Mouse (Mus musculus) midbrain, embryonic 16.5 days (tissue): ENCODE data around the gene Otop2. TPM values are rescaled to one million over a fixed set of nuclear protein-coding genes. Genes with fewer than 3 reads are reported as not detected.

Experiments
- ATAC-seq: fragments of 200-750 bp; cut with Nextera tagmentation; 2 replicates; pipeline ENCODE4 v1.8.0; 2017; ENCODE audit warnings: moderate TSS enrichment
- H3K27ac ChIP-seq: fragments of 300-500 bp; sonication (generic); 2 replicates; pipeline ENCODE4 v1.5.1; 2014; ENCODE audit warnings: mild to moderate bottlenecking, low read length, mixed read lengths
- H3K27me3 ChIP-seq: fragments of 300-500 bp; sonication (generic); 2 replicates; pipeline ENCODE4 v1.6.1; 2014; ENCODE audit warnings: low read depth, low read length, mixed read lengths; ENCODE audit not compliant: control insufficient read depth, insufficient read depth
- H3K36me3 ChIP-seq: fragments of 300-500 bp; sonication (generic); 2 replicates; pipeline ENCODE4 v1.6.1; 2014; ENCODE audit warnings: mild to moderate bottlenecking, low read length, moderate library complexity, mixed read lengths; ENCODE audit not compliant: control insufficient read depth, insufficient read depth
- H3K4me1 ChIP-seq: fragments of 300-500 bp; sonication (generic); 2 replicates; pipeline ENCODE4 v1.6.1; 2014; ENCODE audit warnings: mild to moderate bottlenecking, low read length, mixed read lengths; ENCODE audit not compliant: control insufficient read depth, insufficient read depth
- H3K4me2 ChIP-seq: fragments of 300-500 bp; sonication (generic); 2 replicates; pipeline ENCODE4 v1.6.1; 2014; ENCODE audit warnings: mild to moderate bottlenecking, low read length, mixed read lengths
- H3K4me3 ChIP-seq: fragments of 300-500 bp; sonication (generic); 2 replicates; pipeline ENCODE4 v1.5.1; 2014; ENCODE audit warnings: low read depth, mild to moderate bottlenecking, low read length, moderate library complexity, mixed read lengths
- H3K9ac ChIP-seq: fragments of 300-500 bp; sonication (generic); 2 replicates; pipeline ENCODE4 v1.6.1; 2014; ENCODE audit warnings: low read depth, low read length, mixed read lengths
- H3K9me3 ChIP-seq: fragments of 300-500 bp; sonication (generic); replicated peaks from 2 replicates; pipeline ENCODE4 v1.6.1; 2014; ENCODE audit warnings: mild to moderate bottlenecking, low read length, mixed read lengths; ENCODE audit not compliant: control insufficient read depth, poor library complexity, severe bottlenecking
- WGBS: fragments of 180-500 bp; shearing (Covaris S2); extraction: QIAGEN DNeasy Blood & Tissue Kit; methylation state at CpG from one replicate; pipeline ENCODE4 v1.1.7; 2014; 5-methylcytosine and 5-hydroxymethylcytosine counted together
- polyA plus RNA-seq: library from polyadenylated mRNA; unstranded; fragments of >200 nt; fragmentation: Nextera tagmentation; extraction: Ambion mirVana; gene quantifications from 2 replicates; pipeline ENCODE4 v1.2.1, GENCODE M21; 2015

The Otop2 gene
- polyA plus RNA-seq, 1 experiment from 2014 or later: 0.29 TPM

DNA sequence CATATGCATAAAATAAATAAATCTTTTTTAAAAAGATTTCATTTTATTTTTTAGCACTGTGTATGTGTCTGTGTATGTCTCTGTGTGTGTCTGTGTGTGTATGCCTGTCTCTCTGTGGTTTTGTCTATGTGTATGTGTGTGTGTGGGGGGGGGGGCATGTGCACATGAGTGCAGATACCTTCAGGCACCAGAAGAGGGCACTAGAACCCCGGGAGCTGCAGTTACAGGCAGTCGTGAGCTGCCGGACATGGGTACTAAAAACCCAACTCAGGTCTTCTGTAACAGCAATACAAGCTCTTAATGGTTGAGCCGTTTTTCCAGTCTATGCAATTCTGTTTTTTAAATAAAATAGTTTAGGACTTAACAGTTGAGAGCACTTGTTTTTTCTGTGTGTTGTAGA is 6.2 kb upstream of the Otop2 start:
- Histone ChIP-seq H3K4me2 (no peak overlapping the region), H3K4me3 (no peak overlapping the region), H3K9me3 (no peaks in the 10 kb centered on the region), H3K27me3 (no peaks in the 10 kb centered on the region), H3K27ac (no peak overlapping the region), H3K36me3 (no peaks in the 10 kb centered on the region), H3K9ac (no peak overlapping the region), H3K4me1 (peaks cover 6% of the 10 kb centered on the region; the same call in 1 of the 2 replicates)
- no peak for ATAC-seq
- 81% methylated on average over 4 of the region's 4 CpGs for WGBS

DNA sequence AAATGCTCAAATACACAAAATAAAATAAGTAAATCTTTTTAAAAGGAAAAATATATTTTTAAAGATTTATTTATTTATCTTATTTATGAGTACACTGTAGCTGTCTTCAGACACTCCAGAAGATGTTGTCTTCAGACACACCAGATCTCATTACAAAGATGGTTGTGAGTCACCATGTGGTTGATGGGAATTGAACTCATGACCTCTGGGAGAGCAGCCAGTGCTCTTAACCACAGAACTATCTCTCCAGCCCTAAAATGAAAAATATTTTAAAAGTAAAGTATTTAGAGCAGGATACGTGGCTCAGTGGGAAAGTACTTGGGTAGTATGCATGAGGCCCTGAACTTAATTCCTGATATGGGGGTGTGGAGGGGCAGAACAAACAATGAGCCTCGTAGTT is 5.6 kb upstream of the Otop2 start:
- Histone ChIP-seq H3K4me1 (peaks cover 6% of the 10 kb centered on the region; the same call in 1 of the 2 replicates), H3K36me3 (no peaks in the 10 kb centered on the region), H3K27ac (no peak overlapping the region), H3K4me3 (no peak overlapping the region), H3K4me2 (no peak overlapping the region), H3K9me3 (no peaks in the 10 kb centered on the region), H3K27me3 (no peaks in the 10 kb centered on the region), H3K9ac (no peak overlapping the region)
- 94% methylated on average over 2 of the region's 2 CpGs for WGBS
- no peak for ATAC-seq

DNA sequence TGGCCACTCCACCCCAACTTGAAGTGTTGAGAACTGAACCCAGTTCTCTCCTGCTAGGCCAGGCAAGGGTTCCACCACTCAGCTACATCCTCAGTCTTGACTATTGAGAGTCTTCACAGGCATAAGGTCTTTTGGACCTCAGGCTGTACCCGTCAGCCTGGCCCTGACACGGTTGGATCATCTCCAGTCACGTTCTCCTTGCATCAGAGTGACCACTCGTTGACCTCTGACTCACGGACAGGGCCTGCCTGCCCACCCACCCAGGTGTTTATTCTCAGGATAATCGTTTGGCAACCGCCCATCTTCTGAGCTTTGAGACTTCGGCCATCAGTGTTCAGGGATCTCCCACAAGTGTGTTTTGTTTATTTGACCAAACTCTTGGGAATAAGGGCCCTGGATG is 3.8 kb upstream of the Otop2 start:
- no peak overlapping the region for H3K4me2 ChIP-seq
- no peaks in the 10 kb centered on the region for H3K36me3 ChIP-seq
- no peak overlapping the region for H3K9ac ChIP-seq
- no peak overlapping the region for H3K4me3 ChIP-seq
- no peaks in the 10 kb centered on the region for H3K4me1 ChIP-seq
- H3K27ac ChIP-seq: no peak overlapping the region
- no peak for ATAC-seq
- WGBS: 85% methylated on average over 8 of the region's 8 CpGs
- H3K9me3 ChIP-seq: no peaks in the 10 kb centered on the region
- no peaks in the 10 kb centered on the region for H3K27me3 ChIP-seq

DNA sequence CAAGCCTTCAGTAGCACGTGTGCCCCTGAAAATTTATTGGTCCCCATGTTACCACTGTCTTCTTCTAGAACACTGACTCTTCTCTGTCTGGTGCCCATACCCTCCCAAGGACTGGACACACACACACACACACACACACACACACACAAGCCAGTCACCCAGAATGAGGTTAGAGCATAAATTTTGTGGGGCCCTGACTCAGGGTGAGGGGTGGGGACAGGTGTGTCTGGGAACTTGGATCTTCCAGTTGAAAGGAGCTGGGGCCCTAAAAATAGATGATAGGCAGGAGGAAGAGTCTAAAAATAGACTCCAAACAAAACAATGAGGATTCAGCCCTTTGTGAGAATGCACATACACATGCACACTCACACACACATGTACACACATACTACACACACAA is 1.8 kb downstream of the Otop2 start:
- 71% methylated on average over 1 of the region's 1 CpGs for WGBS
- H3K27ac ChIP-seq: no peak overlapping the region
- peaks cover 4% of the 10 kb centered on the region; the same call in 1 of the 2 replicates for H3K27me3 ChIP-seq
- no peaks in the 10 kb centered on the region for H3K9me3 ChIP-seq
- H3K4me1 ChIP-seq: no peaks in the 10 kb centered on the region
- no peak overlapping the region for H3K4me2 ChIP-seq
- no peak overlapping the region for H3K9ac ChIP-seq
- ATAC-seq: no peak
- no peak overlapping the region for H3K4me3 ChIP-seq
- H3K36me3 ChIP-seq: no peaks in the 10 kb centered on the region

DNA sequence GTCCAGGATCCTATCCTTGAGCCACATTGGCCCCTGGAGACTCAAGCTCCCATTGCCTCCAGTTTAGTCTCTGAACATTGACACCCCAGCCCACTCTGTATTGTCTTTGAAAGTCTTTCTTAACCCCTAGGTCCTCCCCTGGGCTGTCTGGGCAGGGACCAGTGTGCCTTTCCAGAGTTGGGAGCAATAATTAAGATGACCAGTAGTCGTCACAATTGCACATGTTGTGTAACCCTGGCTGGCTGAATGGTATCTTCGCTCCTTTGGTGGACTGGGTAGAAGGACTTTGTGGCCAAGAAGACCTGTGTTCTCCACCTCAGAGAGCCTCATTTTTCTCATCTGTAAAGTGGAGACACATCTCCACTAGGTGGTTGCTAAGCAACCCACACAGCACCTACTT is 7.3 kb downstream of the Otop2 start:
- Histone ChIP-seq H3K4me2 (no peak overlapping the region), H3K9me3 (no peaks in the 10 kb centered on the region), H3K4me3 (no peak overlapping the region), H3K4me1 (peaks cover 5% of the 10 kb centered on the region; the same call in 1 of the 2 replicates), H3K9ac (no peak overlapping the region), H3K36me3 (no peaks in the 10 kb centered on the region), H3K27ac (no peak overlapping the region), H3K27me3 (peaks cover 46% of the 10 kb centered on the region)
- no peak for ATAC-seq
- WGBS: 44% methylated on average over 2 of the region's 2 CpGs

DNA sequence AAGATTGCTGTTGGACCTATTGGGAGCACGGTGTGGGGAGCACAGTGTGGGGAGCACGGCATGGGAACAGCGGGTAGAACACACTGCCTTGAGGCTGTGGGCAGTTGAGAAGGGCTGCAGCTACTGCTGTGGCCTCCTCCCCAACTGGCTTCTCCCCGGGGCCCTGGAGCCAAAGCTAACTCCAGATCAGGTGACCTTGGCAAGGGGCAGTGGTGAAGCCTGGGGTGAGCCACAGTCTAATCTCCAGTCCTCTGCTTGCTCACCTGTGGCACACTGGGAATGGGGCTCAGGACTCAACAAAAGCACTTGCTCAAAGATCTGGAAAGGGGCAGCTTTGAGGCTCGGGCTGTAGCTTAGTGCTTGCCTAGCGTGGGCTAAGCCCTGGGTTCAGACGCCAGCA is 10.2 kb downstream of the Otop2 start:
- no peak overlapping the region for H3K4me3 ChIP-seq
- WGBS: 67% methylated on average over 7 of the region's 7 CpGs

DNA sequence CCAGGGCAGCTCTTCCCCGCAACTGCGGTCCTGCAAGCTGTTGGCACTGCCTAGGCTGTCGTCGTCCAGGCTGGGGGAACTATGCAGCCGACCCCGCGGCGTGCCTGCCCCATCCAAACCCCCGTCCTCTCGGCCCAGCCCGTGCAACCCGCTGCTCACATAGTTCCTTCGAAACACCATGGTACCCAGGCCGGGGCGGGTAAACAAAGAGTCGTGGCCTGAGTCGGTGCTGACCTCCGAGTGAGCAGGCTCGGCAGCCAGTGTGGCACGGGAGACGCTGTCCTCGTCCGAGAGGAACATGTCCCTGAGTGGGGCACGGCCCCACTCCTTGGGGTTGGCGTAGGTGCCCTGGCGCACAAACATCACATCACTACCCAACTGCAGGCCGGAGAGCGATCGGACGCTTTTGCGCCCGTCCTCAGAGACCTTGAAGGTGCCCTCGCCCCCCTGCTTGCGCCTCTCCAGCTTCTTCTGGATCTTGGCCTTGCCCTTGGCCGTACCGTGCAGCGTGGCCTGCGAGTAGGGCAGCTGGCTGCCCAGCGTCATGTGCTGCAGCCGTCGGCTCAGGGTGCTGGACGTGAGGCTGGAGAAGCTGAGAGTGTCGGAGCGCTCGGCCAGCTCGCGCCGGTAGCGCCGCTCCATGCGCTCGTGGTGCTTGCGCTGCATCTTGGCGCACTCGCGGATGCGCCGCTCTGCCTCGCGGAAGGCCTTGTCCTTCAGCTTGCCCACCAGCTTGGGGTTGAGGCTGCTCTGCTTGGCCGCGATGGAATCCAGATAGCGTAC is 11.5 kb downstream of the Otop2 start:
- no peak overlapping the region for H3K27ac ChIP-seq
- WGBS: 3% methylated on average over 63 of the region's 63 CpGs
- no peaks in the 10 kb centered on the region for H3K9me3 ChIP-seq
- ATAC-seq: no peak
- H3K36me3 ChIP-seq: no peaks in the 10 kb centered on the region
- peaks cover 76% of the 10 kb centered on the region for H3K27me3 ChIP-seq
- H3K4me3 ChIP-seq: no peak overlapping the region
- peak overlapping the region; percentile 24; the same call in 1 of the 2 replicates for H3K4me2 ChIP-seq
- no peak overlapping the region for H3K9ac ChIP-seq
- H3K4me1 ChIP-seq: peaks cover 5% of the 10 kb centered on the region

More for the DNA sequence above, 10.2 kb downstream of the Otop2 start:
- no peak for ATAC-seq
- H3K9ac ChIP-seq: no peak overlapping the region
- H3K4me1 ChIP-seq: peaks cover 5% of the 10 kb centered on the region
- H3K9me3 ChIP-seq: no peaks in the 10 kb centered on the region
- H3K4me2 ChIP-seq: no peak overlapping the region
- peaks cover 72% of the 10 kb centered on the region for H3K27me3 ChIP-seq
- H3K36me3 ChIP-seq: no peaks in the 10 kb centered on the region
- no peak overlapping the region for H3K27ac ChIP-seq

DNA sequence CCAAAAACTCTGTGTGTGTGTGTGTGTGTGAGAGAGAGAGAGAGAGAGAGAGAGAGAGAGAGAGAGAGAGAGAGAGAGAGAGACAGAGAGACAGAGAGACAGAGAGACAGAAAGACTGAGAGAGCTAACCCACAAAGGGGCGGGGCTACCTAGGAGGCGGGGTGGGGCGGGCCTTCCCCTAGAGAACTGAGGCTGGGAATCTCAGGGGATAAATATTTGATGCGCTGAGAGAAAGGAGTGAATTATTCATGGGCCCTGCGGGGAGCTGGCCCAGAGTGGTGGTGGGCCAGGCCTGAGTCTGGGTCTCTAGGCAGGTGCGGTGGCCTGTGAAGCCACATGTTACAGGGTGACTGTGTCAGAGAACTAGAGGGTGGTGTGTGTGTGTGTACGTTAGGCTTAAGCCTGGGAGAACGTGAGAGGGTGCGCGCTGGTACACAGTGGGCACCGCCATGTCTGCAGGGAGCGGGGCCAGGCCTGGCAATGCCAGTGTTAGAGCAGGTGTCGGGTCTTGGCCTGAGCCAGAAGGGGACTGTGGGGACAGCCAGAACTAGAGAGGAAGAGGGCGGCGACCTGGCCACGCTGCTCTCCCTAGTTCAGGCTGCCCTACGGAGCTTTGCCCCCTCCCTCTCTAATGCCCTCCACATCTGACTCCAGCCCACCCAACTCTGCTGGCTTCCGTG is 12.9 kb downstream of the Otop2 start:
- Histone ChIP-seq H3K9ac (no peak overlapping the region), H3K36me3 (no peaks in the 10 kb centered on the region), H3K4me1 (peaks cover 5% of the 10 kb centered on the region), H3K27me3 (peaks cover 88% of the 10 kb centered on the region), H3K4me2 (no peak overlapping the region), H3K9me3 (no peaks in the 10 kb centered on the region), H3K27ac (no peak overlapping the region), H3K4me3 (no peak overlapping the region)
- WGBS: 7% methylated on average over 18 of the region's 18 CpGs
- ATAC-seq: no peak
